Mouse (Mus musculus) bone marrow macrophage, adult 2 months (primary cell): ENCODE data around the gene Gm10772. TPM values are rescaled to one million over a fixed set of nuclear protein-coding genes. Genes with fewer than 3 reads are reported as not detected.
"Not testable (repeated sequence)": the region's sequence is repeated elsewhere in the genome, so short reads cannot be mapped to it uniquely, and the experiment has no call there.

Source experiments
- H3K27ac ChIP-seq: 2 replicates; pipeline ENCODE4 v1.5.1; 2012; ENCODE audit warnings: low read depth, low read length; ENCODE audit not compliant: insufficient read depth
- H3K4me1 ChIP-seq: 2 replicates; pipeline ENCODE4 v1.6.1; 2012; ENCODE audit warnings: low read length; ENCODE audit not compliant: control insufficient read depth, insufficient read depth
- H3K4me3 ChIP-seq: 2 replicates; pipeline ENCODE4 v1.5.1; 2012; ENCODE audit warnings: mild to moderate bottlenecking, low read length, moderate library complexity; ENCODE audit not compliant: insufficient read depth
- CTCF ChIP-seq: IDR thresholded peaks from 2 replicates; pipeline ENCODE4 v1.5.1; 2012; ENCODE audit warnings: low read depth, mild to moderate bottlenecking, low read length, moderate library complexity
- polyA plus RNA-seq: library from polyadenylated mRNA; stranded (reverse); fragments of >200 nt; gene quantifications from 2 replicates; pipeline ENCODE4 v1.2.4, GENCODE M21; 2012; ENCODE audit not compliant: missing spikeins, insufficient read depth, insufficient read length

The Gm10772 gene
- not detected in 2 replicates for polyA plus RNA-seq

GRCm38 (mm10) chr13:66227473-66227872 is at the start of gene Gm10772:
Gene Gm10772 (minus strand): TSS chr13:66227573.
- H3K4me3 ChIP-seq, H3K4me1 ChIP-seq, H3K27ac ChIP-seq: not testable (repeated sequence)

GRCm38 (mm10) chr13:66263914-66264313 is 36.5 kb upstream of the Gm10772 start:
- not testable (repeated sequence) for H3K27ac ChIP-seq, H3K4me3 ChIP-seq, H3K4me1 ChIP-seq

- H3K4me3 ChIP-seq, H3K4me1 ChIP-seq, H3K27ac ChIP-seq: not testable (repeated sequence)
Observed at GRCm38 (mm10) chr13:66263141-66263540, 35.8 kb upstream of the Gm10772 start.

GRCm38 (mm10) chr13:66214349-66214748 is 13.0 kb downstream of the Gm10772 start:
- H3K4me1 ChIP-seq: no peaks in the 10 kb centered on the region
- TF ChIP-seq CTCF: no peak
- H3K27ac ChIP-seq: no peak overlapping the region
- H3K4me3 ChIP-seq: no peak overlapping the region

GRCm38 (mm10) chr13:66213811-66214210 is 13.6 kb downstream of the Gm10772 start:
- H3K27ac ChIP-seq, H3K4me3 ChIP-seq: not testable (repeated sequence)

GRCm38 (mm10) chr13:66179172-66179571 is 48.2 kb downstream of the Gm10772 start:
- not testable (repeated sequence) for H3K27ac ChIP-seq, H3K4me1 ChIP-seq, H3K4me3 ChIP-seq

More at GRCm38 (mm10) chr13:66213811-66214210, 13.6 kb downstream of the Gm10772 start:
- not testable (repeated sequence) for H3K4me1 ChIP-seq

Other genes starting within 250 kb of the Gm10772 start
- not detected in 2 replicates for gene Gm10324, start 108.0 kb downstream of the Gm10772 start, polyA plus RNA-seq
- not detected in 2 replicates for gene 2410141K09Rik, start 213.5 kb upstream of the Gm10772 start, polyA plus RNA-seq